Mouse (Mus musculus): ENCODE data around the gene Eid3. TPM values are rescaled to one million over a fixed set of nuclear protein-coding genes. Genes with fewer than 3 reads are reported as not detected.

Gene Eid3
- total RNA-seq, 1 experiment: 8.9 TPM

GRCm38 (mm10) chr10:82847821-82848459 lies 18.5 kb upstream of the Eid3 start:
- no peaks in the 10 kb centered on the region for H3K9me3 ChIP-seq (ENCODE audit: control insufficient read depth, insufficient read depth, low read depth, low read length)
- in situ Hi-C loops (cut with MboI; ENCODE audit: low sequenced_read_pairs in 2 of 2, unreplicated experiment in 2 of 2): no loop called here
- TF ChIP-seq ZNF384 (IDR thresholded peaks at IDR 0.05; ENCODE audit: low read depth, low read length): no peak
- no peak for TF ChIP-seq HCFC1 (IDR thresholded peaks at IDR 0.05; ENCODE audit: borderline replicate concordance, insufficient read depth, low read length)
- TF ChIP-seq ZC3H11A (IDR thresholded peaks at IDR 0.05; ENCODE audit: borderline replicate concordance, low read depth, low read length): no peak
- TF ChIP-seq CHD2 (IDR thresholded peaks at IDR 0.05; ENCODE audit: low read depth, low read length): no peak
- no peak for TF ChIP-seq MAFK (IDR thresholded peaks at IDR 0.05; ENCODE audit: insufficient read depth, low read depth, low read length)
- no peak overlapping the region for H3K27ac ChIP-seq (ENCODE audit: insufficient read depth, low read depth, low read length, poor library complexity, severe bottlenecking)
- peaks cover 4 to 10% of the 10 kb centered on the region in 2 experiments; a peak in 3 of 4 replicates for H3K4me1 ChIP-seq (ENCODE audit: control insufficient read depth in 2 of 2, insufficient read depth in 2 of 2, low read length in 2 of 2, poor library complexity in 1 of 2)
- H3K9ac ChIP-seq (ENCODE audit: insufficient read depth, low read depth, low read length, poor library complexity, severe bottlenecking): no peak overlapping the region
- H3K36me3 ChIP-seq (ENCODE audit: control insufficient read depth, insufficient read depth, low read length, poor library complexity, severe bottlenecking): no peaks in the 10 kb centered on the region
- DNase-seq (ENCODE audit: low read depth, low spot score): no peak
- no peak overlapping the region for H3K4me3 ChIP-seq (ENCODE audit: insufficient read depth in 1 of 2, low read depth in 1 of 2, low read length in 2 of 2, poor library complexity in 1 of 2, severe bottlenecking in 1 of 2)

GRCm38 (mm10) chr10:82849686-82850353 lies 16.6 kb upstream of the Eid3 start:
- no peaks in the 10 kb centered on the region for H3K36me3 ChIP-seq (ENCODE audit: control insufficient read depth, insufficient read depth, low read length, poor library complexity, severe bottlenecking)
- peaks cover 0 to 1% of the 10 kb centered on the region in 2 experiments; a peak in 1 of 4 replicates for H3K4me1 ChIP-seq (ENCODE audit: control insufficient read depth in 2 of 2, insufficient read depth in 2 of 2, low read length in 2 of 2, poor library complexity in 1 of 2)
- no peak for DNase-seq (ENCODE audit: low read depth, low spot score)
- no peak overlapping the region for H3K9ac ChIP-seq (ENCODE audit: insufficient read depth, low read depth, low read length, poor library complexity, severe bottlenecking)
- in situ Hi-C loops (cut with MboI; ENCODE audit: low sequenced_read_pairs in 2 of 2, unreplicated experiment in 2 of 2): no loop called here
- no peak overlapping the region for H3K4me3 ChIP-seq (ENCODE audit: insufficient read depth in 1 of 2, low read depth in 1 of 2, low read length in 2 of 2, poor library complexity in 1 of 2, severe bottlenecking in 1 of 2)
- H3K9me3 ChIP-seq (ENCODE audit: control insufficient read depth, insufficient read depth, low read depth, low read length): no peaks in the 10 kb centered on the region
- TF ChIP-seq CHD2 (IDR thresholded peaks at IDR 0.05; ENCODE audit: low read depth, low read length): no peak
- TF ChIP-seq HCFC1 (IDR thresholded peaks at IDR 0.05; ENCODE audit: borderline replicate concordance, insufficient read depth, low read length): no peak
- no peak for TF ChIP-seq ZC3H11A (IDR thresholded peaks at IDR 0.05; ENCODE audit: borderline replicate concordance, low read depth, low read length)
- TF ChIP-seq MAFK (IDR thresholded peaks at IDR 0.05; ENCODE audit: insufficient read depth, low read depth, low read length): no peak
- no peak for TF ChIP-seq ZNF384 (IDR thresholded peaks at IDR 0.05; ENCODE audit: low read depth, low read length)
- no peak overlapping the region for H3K27ac ChIP-seq (ENCODE audit: insufficient read depth, low read depth, low read length, poor library complexity, severe bottlenecking)

GRCm38 (mm10) chr10:82850354-82850752 lies 16.1 kb upstream of the Eid3 start:
- H3K9me3 ChIP-seq (ENCODE audit: control insufficient read depth, insufficient read depth, low read depth, low read length): no peaks in the 10 kb centered on the region
- TF ChIP-seq ZC3H11A (IDR thresholded peaks at IDR 0.05; ENCODE audit: borderline replicate concordance, low read depth, low read length) (no peak), MAFK (IDR thresholded peaks at IDR 0.05; ENCODE audit: insufficient read depth, low read depth, low read length) (no peak), HCFC1 (IDR thresholded peaks at IDR 0.05; ENCODE audit: borderline replicate concordance, insufficient read depth, low read length) (no peak), ZNF384 (IDR thresholded peaks at IDR 0.05; ENCODE audit: low read depth, low read length) (no peak), CHD2 (IDR thresholded peaks at IDR 0.05; ENCODE audit: low read depth, low read length) (no peak)
- no peak overlapping the region for H3K27ac ChIP-seq (ENCODE audit: insufficient read depth, low read depth, low read length, poor library complexity, severe bottlenecking)
- H3K4me3 ChIP-seq (ENCODE audit: insufficient read depth in 1 of 2, low read depth in 1 of 2, low read length in 2 of 2, poor library complexity in 1 of 2, severe bottlenecking in 1 of 2): no peak overlapping the region
- DNase-seq (ENCODE audit: low read depth, low spot score): no peak
- in situ Hi-C loops (cut with MboI; ENCODE audit: low sequenced_read_pairs in 2 of 2, unreplicated experiment in 2 of 2): no loop called here
- no peaks in the 10 kb centered on the region; a peak in 1 of 4 replicates for H3K4me1 ChIP-seq (ENCODE audit: control insufficient read depth in 2 of 2, insufficient read depth in 2 of 2, low read length in 2 of 2, poor library complexity in 1 of 2)
- no peak overlapping the region for H3K9ac ChIP-seq (ENCODE audit: insufficient read depth, low read depth, low read length, poor library complexity, severe bottlenecking)
- H3K36me3 ChIP-seq (ENCODE audit: control insufficient read depth, insufficient read depth, low read length, poor library complexity, severe bottlenecking): no peaks in the 10 kb centered on the region

- peaks cover 0 to 9% of the 10 kb centered on the region in 2 experiments; a peak in 1 of 4 replicates for H3K4me1 ChIP-seq (ENCODE audit: control insufficient read depth in 2 of 2, insufficient read depth in 2 of 2, low read length in 2 of 2, poor library complexity in 1 of 2)
- no peak overlapping the region for H3K27ac ChIP-seq (ENCODE audit: insufficient read depth, low read depth, low read length, poor library complexity, severe bottlenecking)
- no peaks in the 10 kb centered on the region for H3K36me3 ChIP-seq (ENCODE audit: control insufficient read depth, insufficient read depth, low read length, poor library complexity, severe bottlenecking)
- no peaks in the 10 kb centered on the region for H3K9me3 ChIP-seq (ENCODE audit: control insufficient read depth, insufficient read depth, low read depth, low read length)
- TF ChIP-seq ZNF384 (IDR thresholded peaks at IDR 0.05; ENCODE audit: low read depth, low read length): no peak
- TF ChIP-seq HCFC1 (IDR thresholded peaks at IDR 0.05; ENCODE audit: borderline replicate concordance, insufficient read depth, low read length): no peak
- TF ChIP-seq CHD2 (IDR thresholded peaks at IDR 0.05; ENCODE audit: low read depth, low read length): no peak
- TF ChIP-seq MAFK (IDR thresholded peaks at IDR 0.05; ENCODE audit: insufficient read depth, low read depth, low read length): no peak
- no peak for TF ChIP-seq ZC3H11A (IDR thresholded peaks at IDR 0.05; ENCODE audit: borderline replicate concordance, low read depth, low read length)
- no peak for DNase-seq (ENCODE audit: low read depth, low spot score)
- H3K9ac ChIP-seq (ENCODE audit: insufficient read depth, low read depth, low read length, poor library complexity, severe bottlenecking): no peak overlapping the region
- H3K4me3 ChIP-seq (ENCODE audit: insufficient read depth in 1 of 2, low read depth in 1 of 2, low read length in 2 of 2, poor library complexity in 1 of 2, severe bottlenecking in 1 of 2): no peak overlapping the region
- in situ Hi-C loops (cut with MboI; ENCODE audit: low sequenced_read_pairs in 2 of 2, unreplicated experiment in 2 of 2): no loop called here
These were observed 14.7 kb upstream of the Eid3 start for GRCm38 (mm10) chr10:82851751-82852150.
